Mouse (Mus musculus) small intestine, adult 2 months (tissue): ENCODE data around the gene Naip1.
"Not testable (repeated sequence)": the region's sequence is repeated elsewhere in the genome, so short reads cannot be mapped to it uniquely, and the experiment has no call there.

ENCODE experiments used
- CTCF ChIP-seq: fragments of 200-500 bp; IDR thresholded peaks from 2 replicates; pipeline ENCODE4 v1.5.1; 2012; ENCODE audit warnings: low read depth, mild to moderate bottlenecking, control low read depth, inconsistent platforms, low read length, moderate library complexity, mixed read lengths; ENCODE audit not compliant: insufficient replicate concordance, insufficient read length; ENCODE audit errors: extremely low read depth
- POLR2A ChIP-seq: fragments of 200-500 bp; IDR thresholded peaks from 2 replicates; pipeline ENCODE4 v1.6.1; 2012; ENCODE audit warnings: low read depth, mild to moderate bottlenecking, control low read depth, inconsistent platforms, low read length, moderate library complexity

- TF ChIP-seq CTCF, POLR2A: not testable (repeated sequence)
These were observed 32.7 kb downstream of the Naip1 start for GRCm38 (mm10) chr13:100419958-100420357.
